ENCODE assay signal across 8 mouse cellular contexts in genomic region chr19:3767276-3767780, GRCm38 (mm10). TPM values are rescaled to one million over a fixed set of nuclear protein-coding genes. Genes with fewer than 3 reads are reported as not detected.
A peak's percentile ranks its signal among the peaks of the same experiment; 100 is the strongest.
DNase-seq lines count a peak whose midpoint lies in the region; ATAC-seq and TF ChIP-seq lines count a peak whose summit lies in the region.

TSS of gene Kmt5b (plus strand) at chr19:3767421.

- H3K27me3 ChIP-seq in forebrain, embryonic 14.5 days (replicated peaks; ENCODE audit: control insufficient read depth, insufficient read depth, low read length): no peaks in the 10 kb centered on the region
- H3K27me3 ChIP-seq in lung, embryonic 16.5 days (ENCODE audit: control insufficient read depth, insufficient read depth, low read depth, low read length): no peaks in the 10 kb centered on the region

- H3K36me3 ChIP-seq in forebrain, embryonic 14.5 days (ENCODE audit: control insufficient read depth, insufficient read depth, low read length): 0 out of 2 replicates have a peak, but pooled peaks cover 6% of the 10 kb centered on the region
- H3K36me3 ChIP-seq in lung, embryonic 16.5 days (ENCODE audit: control insufficient read depth, insufficient read depth, low read length): no peaks in the 10 kb centered on the region

- no peak for TF ChIP-seq POLR2A in bone marrow macrophage, adult 2 months (IDR thresholded peaks at IDR 0.05; ENCODE audit: borderline replicate concordance, low read depth, low read length)

- H3K27ac ChIP-seq in bone marrow macrophage, adult 2 months (ENCODE audit: insufficient read depth, low read depth, low read length): peak within 1 kb of the TSS; percentile 99
- H3K27ac ChIP-seq in forebrain, embryonic 14.5 days (ENCODE audit: low read depth, low read length): peak within 1 kb of the TSS; percentile 100
- H3K27ac ChIP-seq in lung, embryonic 16.5 days (ENCODE audit: low read length): peak within 1 kb of the TSS; percentile 100

- WGBS in forebrain, embryonic 14.5 days: under 1% methylated on average over 38 of the region's 39 CpGs
- under 1% methylated on average over 39 of the region's 39 CpGs for WGBS in lung, embryonic 16.5 days

- H3K9ac ChIP-seq in forebrain, embryonic 14.5 days (ENCODE audit: low read length): peak within 1 kb of the TSS; percentile 100
- peak within 1 kb of the TSS; percentile 100 for H3K9ac ChIP-seq in lung, embryonic 16.5 days (ENCODE audit: low read length)

- peak within 1 kb of the TSS; percentile 89 for H3K4me2 ChIP-seq in forebrain, embryonic 14.5 days (ENCODE audit: low read length)
- H3K4me2 ChIP-seq in lung, embryonic 16.5 days (ENCODE audit: low read depth, low read length): peak within 1 kb of the TSS; percentile 93

- no peaks in the 10 kb centered on the region for H3K9me3 ChIP-seq in forebrain, embryonic 14.5 days (replicated peaks; ENCODE audit: control insufficient read depth, low read length)
- no peaks in the 10 kb centered on the region for H3K9me3 ChIP-seq in lung, embryonic 16.5 days (ENCODE audit: control insufficient read depth, low read length)

- no peak for TF ChIP-seq CTCF in bone marrow macrophage, adult 2 months (IDR thresholded peaks at IDR 0.05; ENCODE audit: low read depth, low read length)

- peaks cover 10% of the 10 kb centered on the region for H3K4me1 ChIP-seq in bone marrow macrophage, adult 2 months (ENCODE audit: control insufficient read depth, insufficient read depth, low read length)
- peaks cover 12% of the 10 kb centered on the region for H3K4me1 ChIP-seq in forebrain, embryonic 14.5 days (ENCODE audit: control insufficient read depth, insufficient read depth, low read length)
- H3K4me1 ChIP-seq in lung, embryonic 16.5 days (replicated peaks; ENCODE audit: control insufficient read depth, insufficient read depth, low read length): peaks cover 13% of the 10 kb centered on the region

- DNase-seq in cerebellum, adult 11-12 months: peak; percentile 78
- no peak for DNase-seq in cerebellum, postnatal 14 days
- DNase-seq in forebrain, embryonic 14.5 days (ENCODE audit: low spot score): peak; percentile 63
- DNase-seq in heart, postnatal 10 days: no peak
- DNase-seq in layer of hippocampus, adult 9-10 months (ENCODE audit: low spot score): peak; percentile 39
- DNase-seq in right cerebral cortex, postnatal 25 days: peak; percentile 62

- H3K4me3 ChIP-seq in bone marrow macrophage, adult 2 months (ENCODE audit: insufficient read depth, low read length): peak within 1 kb of the TSS; percentile 82
- H3K4me3 ChIP-seq in forebrain, embryonic 14.5 days (ENCODE audit: low read depth, low read length): peak within 1 kb of the TSS; percentile 99
- peak within 1 kb of the TSS; percentile 96 for H3K4me3 ChIP-seq in lung, embryonic 16.5 days (ENCODE audit: low read length)

- intact Hi-C loops in heart, postnatal 10 days (cut with DNase I): loop anchor here (2.0 kb wide), 1 partner anchor 41 kb away; no protein-coding TSS in a partner anchor

- peak; percentile 51 for ATAC-seq in forebrain, embryonic 14.5 days
- peak; percentile 8; the same call in 1 of the 2 replicates for ATAC-seq in lung, embryonic 16.5 days (ENCODE audit: low read depth)

RNA-seq across cellular contexts. Expression of gene Kmt5b, which starts in this region (rescaled TPM):
- 34.6 and 35.1 TPM in 2 replicates for polyA plus RNA-seq in bone marrow macrophage, adult 2 months (2012; ENCODE audit: insufficient read depth, insufficient read length, missing spikeins)
- 32.8 and 48.7 TPM in 2 replicates for polyA plus RNA-seq in forebrain, embryonic 14.5 days (2014; fragmentation: Nextera tagmentation; extraction: Ambion mirVana)
- 10 to 100 TPM; 36.7 to 38.9 TPM for total RNA-seq in heart, postnatal 10 days (2021)
- 28.1 and 29.5 TPM in 2 replicates for polyA plus RNA-seq in lung, embryonic 16.5 days (2015; fragmentation: Nextera tagmentation; extraction: Ambion mirVana)

Comparison
In these comparisons a context has a peak if more than half of its experiments do, and no peak if none do; other contexts are left out.
1. DNase-seq: peak in cerebellum, adult 11-12 months (single experiment), forebrain, embryonic 14.5 days (single experiment), layer of hippocampus, adult 9-10 months (single experiment) and right cerebral cortex, postnatal 25 days (single experiment); none in cerebellum, postnatal 14 days (0 of 2) and heart, postnatal 10 days (0 of 2).
2. Peak in every context shown above with its lines, with median percentiles within 50 percentile points of each other: H3K27ac ChIP-seq and H3K4me3 ChIP-seq.